Mouse (Mus musculus): ENCODE data around the gene Slit3. TPM values are rescaled to one million over a fixed set of nuclear protein-coding genes. Genes with fewer than 3 reads are reported as not detected.

Slit3 gene
- polyA plus RNA-seq, 1 experiment from 2014 or later = not detected

DNA sequence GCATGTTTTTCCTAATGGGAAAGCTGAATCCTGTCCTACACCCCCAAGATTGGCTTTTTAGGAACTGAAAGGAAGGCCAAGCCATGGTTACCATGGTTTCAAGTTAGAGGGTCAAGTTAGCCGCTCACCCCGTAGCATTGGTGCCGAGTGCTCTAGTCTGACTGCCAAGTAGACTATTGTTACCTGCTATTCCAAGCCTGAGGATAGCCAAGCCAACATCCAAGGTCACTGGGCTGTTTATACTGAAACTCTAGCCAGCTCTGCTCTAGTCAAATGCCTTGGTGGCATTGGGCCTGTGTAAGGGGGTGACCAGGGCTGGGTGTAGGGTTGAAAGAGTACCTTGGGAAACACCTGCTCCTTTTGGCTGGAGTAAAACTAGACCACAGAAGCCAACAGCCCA is 162.7 kb downstream of the Slit3 start:
- 100% methylated on average over 3 of the region's 3 CpGs for WGBS (ENCODE audit: missing documents)
- Histone ChIP-seq H3K36me3 (ENCODE audit: inconsistent target) (no peaks in the 10 kb centered on the region), H3K27ac (no peak overlapping the region), H3K79me2 (ENCODE audit: inconsistent target) (no peaks in the 10 kb centered on the region), H3K4me3 (ENCODE audit: inconsistent target) (no peak overlapping the region)

- WGBS (ENCODE audit: missing documents) = 86% methylated on average over 13 of the region's 13 CpGs
- H3K27ac ChIP-seq = no peak overlapping the region
- no peaks in the 10 kb centered on the region for H3K36me3 ChIP-seq (ENCODE audit: inconsistent target)
- H3K4me3 ChIP-seq (ENCODE audit: inconsistent target) = no peak overlapping the region
- H3K79me2 ChIP-seq (ENCODE audit: inconsistent target) = no peaks in the 10 kb centered on the region
Observed at GRCm38 (mm10) chr11:35286578-35287390, 165.8 kb downstream of the Slit3 start.

DNA sequence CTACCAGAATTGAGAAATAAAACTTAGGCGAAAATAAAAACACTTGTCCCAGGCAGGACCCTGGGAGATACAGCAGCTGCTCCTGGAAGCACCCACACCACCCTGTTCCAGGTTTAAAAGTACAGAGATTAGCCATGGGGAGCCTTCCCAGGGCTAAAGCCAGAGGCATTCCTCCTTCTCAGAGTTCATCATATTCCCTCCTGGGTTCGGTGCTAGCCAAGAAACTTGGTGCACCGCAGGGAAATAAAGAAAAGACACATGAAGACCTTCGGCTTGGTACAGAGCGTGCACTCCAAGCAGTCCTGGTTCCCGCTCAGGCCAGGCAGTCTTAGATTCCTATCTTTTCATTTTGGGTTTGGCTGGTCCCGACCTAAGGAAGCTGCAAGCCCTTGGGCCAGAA is 167.0 kb downstream of the Slit3 start:
- Histone ChIP-seq H3K4me3 (ENCODE audit: inconsistent target) (no peak overlapping the region), H3K27ac (no peak overlapping the region)
- 93% methylated on average over 7 of the region's 7 CpGs for WGBS (ENCODE audit: missing documents)

DNA sequence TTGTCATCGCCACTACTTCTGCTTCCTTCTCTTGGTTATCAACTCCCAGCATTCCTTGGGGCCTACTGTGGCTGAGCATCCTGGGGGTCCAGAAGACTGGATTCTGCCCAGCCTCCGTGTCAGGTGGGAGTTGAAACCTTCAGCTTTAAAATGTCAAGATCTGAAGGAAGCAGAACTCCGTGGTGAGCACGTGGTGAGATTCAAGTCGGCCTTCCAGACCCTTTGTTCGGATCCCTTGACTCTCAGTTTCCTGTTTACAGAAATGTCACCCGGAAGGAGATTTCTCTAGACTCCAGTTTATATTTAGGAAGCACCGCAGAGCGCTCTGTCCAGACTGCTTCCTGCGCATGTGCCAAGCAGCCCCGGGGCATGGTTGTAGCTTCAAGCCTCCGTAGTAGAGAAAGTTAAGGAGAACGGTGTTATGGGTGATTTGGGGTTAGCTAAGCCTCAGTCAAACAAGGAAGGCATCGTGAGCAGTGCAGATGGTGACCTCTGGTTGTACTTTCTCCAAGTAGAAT is 167.8 kb downstream of the Slit3 start:
- Histone ChIP-seq H3K79me2 (ENCODE audit: inconsistent target) (no peaks in the 10 kb centered on the region), H3K36me3 (ENCODE audit: inconsistent target) (no peaks in the 10 kb centered on the region), H3K27ac (no peak overlapping the region), H3K4me3 (ENCODE audit: inconsistent target) (no peak overlapping the region)
- 61% methylated on average over 14 of the region's 14 CpGs for WGBS (ENCODE audit: missing documents)

More for the DNA sequence above, 167.0 kb downstream of the Slit3 start:
- no peaks in the 10 kb centered on the region for H3K79me2 ChIP-seq (ENCODE audit: inconsistent target)
- no peaks in the 10 kb centered on the region for H3K36me3 ChIP-seq (ENCODE audit: inconsistent target)

GRCm38 (mm10) chr11:35292228-35292747 is 171.3 kb downstream of the Slit3 start:
- WGBS (ENCODE audit: missing documents) = 94% methylated on average over 8 of the region's 8 CpGs
- no peaks in the 10 kb centered on the region for H3K36me3 ChIP-seq (ENCODE audit: inconsistent target)
- no peak overlapping the region for H3K27ac ChIP-seq
- H3K79me2 ChIP-seq (ENCODE audit: inconsistent target) = no peaks in the 10 kb centered on the region
- H3K4me3 ChIP-seq (ENCODE audit: inconsistent target) = no peak overlapping the region

- Histone ChIP-seq H3K79me2 (ENCODE audit: inconsistent target) (no peaks in the 10 kb centered on the region), H3K4me3 (ENCODE audit: inconsistent target) (no peak overlapping the region), H3K36me3 (ENCODE audit: inconsistent target) (no peaks in the 10 kb centered on the region), H3K27ac (no peak overlapping the region)
- 93% methylated on average over 5 of the region's 5 CpGs for WGBS (ENCODE audit: missing documents)
Observed at GRCm38 (mm10) chr11:35293197-35293596, 172.2 kb downstream of the Slit3 start.

DNA sequence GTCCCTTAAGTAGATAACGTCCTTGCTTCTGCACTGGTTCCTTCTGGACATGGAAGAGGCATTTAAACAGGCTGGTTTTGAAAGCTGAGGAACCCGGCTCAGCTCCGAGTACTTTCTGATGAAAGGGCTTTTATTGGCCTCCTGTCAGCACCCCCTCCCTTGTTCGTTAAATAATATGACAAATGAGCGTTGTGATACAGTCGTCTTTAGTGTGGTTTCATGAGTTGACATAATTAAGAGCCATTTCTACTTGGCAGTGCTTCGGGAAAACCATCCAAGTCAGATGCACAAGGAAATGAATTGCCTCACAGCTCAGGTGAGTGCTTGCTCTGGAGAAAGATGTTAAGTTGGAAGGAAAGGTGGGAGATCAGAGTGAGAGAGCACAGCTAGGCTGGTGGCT is 173.6 kb downstream of the Slit3 start:
- no peaks in the 10 kb centered on the region for H3K79me2 ChIP-seq (ENCODE audit: inconsistent target)
- 80% methylated on average over 7 of the region's 7 CpGs for WGBS (ENCODE audit: missing documents)
- no peaks in the 10 kb centered on the region for H3K36me3 ChIP-seq (ENCODE audit: inconsistent target)
- H3K27ac ChIP-seq = no peak overlapping the region
- no peak overlapping the region for H3K4me3 ChIP-seq (ENCODE audit: inconsistent target)

- Histone ChIP-seq H3K79me2 (ENCODE audit: inconsistent target) (no peaks in the 10 kb centered on the region), H3K4me3 (ENCODE audit: inconsistent target) (no peak overlapping the region), H3K36me3 (ENCODE audit: inconsistent target) (no peaks in the 10 kb centered on the region), H3K27ac (no peak overlapping the region)
- WGBS (ENCODE audit: missing documents) = 65% methylated on average over 3 of the region's 3 CpGs
Observed at GRCm38 (mm10) chr11:35295162-35295799, 174.3 kb downstream of the Slit3 start.

DNA sequence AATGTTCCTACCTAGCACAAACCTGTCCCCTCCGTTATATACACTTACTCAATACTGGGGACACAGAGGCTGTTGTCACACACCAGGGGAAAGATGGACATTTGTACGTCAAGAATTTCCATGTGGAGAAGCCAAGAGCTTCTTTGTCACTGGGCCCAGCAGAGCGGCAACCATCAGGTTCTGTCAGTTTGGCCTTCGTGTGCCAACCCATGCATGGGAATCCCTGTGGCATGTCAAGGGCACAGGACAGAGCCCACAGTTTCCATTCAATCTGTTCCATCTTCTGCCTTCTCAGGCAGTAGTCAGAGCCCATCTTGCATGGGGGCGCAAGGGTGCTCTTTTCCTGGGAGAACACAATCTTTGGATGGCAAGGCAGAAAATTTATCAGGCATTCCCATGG is 175.8 kb downstream of the Slit3 start:
- no peak overlapping the region for H3K4me3 ChIP-seq (ENCODE audit: inconsistent target)
- WGBS (ENCODE audit: missing documents) = 91% methylated on average over 5 of the region's 5 CpGs
- H3K36me3 ChIP-seq (ENCODE audit: inconsistent target) = no peaks in the 10 kb centered on the region
- no peaks in the 10 kb centered on the region for H3K79me2 ChIP-seq (ENCODE audit: inconsistent target)
- H3K27ac ChIP-seq = no peak overlapping the region

DNA sequence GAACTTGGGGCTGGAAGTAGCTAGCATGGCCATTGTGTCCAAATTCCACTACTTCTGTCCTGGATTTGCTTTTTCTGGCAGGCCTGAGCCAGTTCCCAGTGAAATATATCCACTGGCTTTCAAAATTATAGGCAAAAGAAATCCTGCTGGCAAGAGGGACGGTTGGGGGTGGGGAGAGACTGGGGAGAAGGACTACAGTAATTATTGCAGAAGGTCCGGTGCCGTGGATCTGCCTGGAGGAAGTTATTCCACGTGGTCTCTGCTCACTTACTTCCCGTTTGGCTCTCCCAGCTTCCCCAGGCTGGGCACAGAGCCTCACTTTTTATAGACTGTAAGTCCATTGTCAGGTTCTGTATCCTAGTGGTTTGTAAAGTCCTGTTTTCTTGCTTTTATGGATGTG is 176.3 kb downstream of the Slit3 start:
- Histone ChIP-seq H3K79me2 (ENCODE audit: inconsistent target) (no peaks in the 10 kb centered on the region), H3K27ac (no peak overlapping the region), H3K36me3 (ENCODE audit: inconsistent target) (no peaks in the 10 kb centered on the region), H3K4me3 (ENCODE audit: inconsistent target) (no peak overlapping the region)
- 19% methylated on average over 5 of the region's 5 CpGs for WGBS (ENCODE audit: missing documents)

DNA sequence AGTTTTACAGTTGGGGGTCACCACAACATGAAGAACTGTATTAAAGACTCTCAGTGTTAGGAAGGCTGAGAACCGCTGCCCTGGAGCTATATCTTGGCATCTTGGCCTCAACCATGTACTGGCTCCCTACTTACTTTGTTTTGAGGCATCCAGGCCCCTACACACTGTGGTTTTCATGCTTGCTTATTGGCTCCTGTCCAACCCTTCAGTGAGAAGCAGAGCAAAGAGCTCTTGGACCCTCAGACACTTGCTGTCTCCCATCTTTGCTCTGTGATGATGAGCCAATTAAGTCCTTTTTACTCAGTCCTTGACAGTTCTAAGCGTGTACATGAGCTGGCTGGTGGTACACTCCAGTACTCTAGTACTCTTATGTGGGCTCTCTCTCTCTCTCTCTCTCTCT is 177.5 kb downstream of the Slit3 start:
- no peaks in the 10 kb centered on the region for H3K79me2 ChIP-seq (ENCODE audit: inconsistent target)
- WGBS (ENCODE audit: missing documents) = 86% methylated on average over 2 of the region's 2 CpGs
- H3K27ac ChIP-seq = no peak overlapping the region
- H3K36me3 ChIP-seq (ENCODE audit: inconsistent target) = no peaks in the 10 kb centered on the region
- H3K4me3 ChIP-seq (ENCODE audit: inconsistent target) = no peak overlapping the region

GRCm38 (mm10) chr11:35299857-35300375 is 178.9 kb downstream of the Slit3 start:
- 90% methylated on average over 7 of the region's 7 CpGs for WGBS (ENCODE audit: missing documents)
- H3K27ac ChIP-seq = no peak overlapping the region
- no peaks in the 10 kb centered on the region for H3K36me3 ChIP-seq (ENCODE audit: inconsistent target)
- H3K79me2 ChIP-seq (ENCODE audit: inconsistent target) = no peaks in the 10 kb centered on the region
- no peak overlapping the region for H3K4me3 ChIP-seq (ENCODE audit: inconsistent target)

DNA sequence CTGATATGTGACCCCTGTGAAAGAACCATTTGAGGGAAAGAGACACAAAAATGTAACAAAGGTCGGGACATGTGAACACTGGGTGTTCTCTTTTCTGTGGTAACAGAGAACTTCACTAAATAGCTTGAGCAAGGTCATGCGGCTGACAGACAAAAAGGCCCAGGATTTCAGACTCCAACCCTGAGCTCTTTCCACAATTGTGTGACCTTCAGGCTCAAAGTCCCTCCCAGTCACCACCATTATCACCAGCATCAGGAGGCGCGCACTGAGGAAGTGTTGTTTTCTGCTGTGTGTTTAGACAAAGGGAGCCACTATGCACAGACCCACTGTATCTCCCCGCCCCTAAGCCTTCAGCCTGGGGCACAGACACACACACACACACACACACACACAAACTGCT is 181.2 kb downstream of the Slit3 start:
- no peaks in the 10 kb centered on the region for H3K79me2 ChIP-seq (ENCODE audit: inconsistent target)
- 85% methylated on average over 5 of the region's 5 CpGs for WGBS (ENCODE audit: missing documents)
- no peak overlapping the region for H3K27ac ChIP-seq
- no peak overlapping the region for H3K4me3 ChIP-seq (ENCODE audit: inconsistent target)
- no peaks in the 10 kb centered on the region for H3K36me3 ChIP-seq (ENCODE audit: inconsistent target)

DNA sequence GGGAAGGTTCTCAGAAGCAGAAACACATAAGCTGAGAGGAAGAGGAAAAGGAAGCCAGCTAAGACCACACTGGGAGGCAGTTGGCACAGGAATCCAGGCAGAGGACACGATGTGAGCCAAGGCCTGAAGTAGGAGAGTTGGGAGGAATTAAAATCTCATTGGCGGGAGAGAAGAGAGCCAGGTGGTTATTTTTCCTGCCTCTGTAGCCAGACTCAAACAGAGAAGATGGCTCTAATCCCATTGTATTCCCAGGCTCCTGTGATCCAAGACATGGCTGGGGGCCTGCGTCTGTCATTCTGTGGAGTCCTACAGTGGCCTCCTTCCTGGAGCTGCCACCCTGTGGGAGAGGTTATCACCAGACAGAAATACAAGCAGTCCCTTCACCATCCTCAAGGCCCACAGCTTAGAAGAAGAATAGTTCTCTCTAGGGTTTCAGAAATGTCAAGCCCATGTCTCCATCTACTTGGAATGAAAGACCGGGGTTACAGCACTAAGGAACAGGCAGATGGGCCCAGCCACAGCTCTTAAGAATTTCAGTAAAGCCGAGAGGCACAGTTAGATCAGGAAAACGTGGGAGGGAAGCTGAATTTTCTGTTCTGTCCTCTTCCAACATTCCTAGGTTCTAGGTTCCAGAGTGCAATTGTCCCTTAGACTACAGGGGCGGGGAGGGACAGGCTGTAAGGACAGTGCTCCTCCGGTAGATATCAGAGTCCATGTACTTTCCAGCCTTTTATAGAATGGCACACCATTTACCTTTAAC is 183.4 kb downstream of the Slit3 start:
- 85% methylated on average over 8 of the region's 8 CpGs for WGBS (ENCODE audit: missing documents)
- H3K4me3 ChIP-seq (ENCODE audit: inconsistent target) = no peak overlapping the region
- H3K27ac ChIP-seq = no peak overlapping the region
- H3K79me2 ChIP-seq (ENCODE audit: inconsistent target) = no peaks in the 10 kb centered on the region
- no peaks in the 10 kb centered on the region for H3K36me3 ChIP-seq (ENCODE audit: inconsistent target)

Data from macrophage (primary cell).